Mouse (Mus musculus) bone marrow macrophage, adult 2 months (primary cell): Measurements from ENCODE around the gene Stac.

Experiments used
- CTCF ChIP-seq: IDR thresholded peaks from 2 replicates; pipeline ENCODE4 v1.5.1; 2012; ENCODE audit warnings: low read depth, mild to moderate bottlenecking, low read length, moderate library complexity
- POLR2A ChIP-seq: IDR thresholded peaks from 2 replicates; pipeline ENCODE4 v1.6.1; 2012; ENCODE audit warnings: mild to moderate bottlenecking, low read depth, low read length, borderline replicate concordance

DNA sequence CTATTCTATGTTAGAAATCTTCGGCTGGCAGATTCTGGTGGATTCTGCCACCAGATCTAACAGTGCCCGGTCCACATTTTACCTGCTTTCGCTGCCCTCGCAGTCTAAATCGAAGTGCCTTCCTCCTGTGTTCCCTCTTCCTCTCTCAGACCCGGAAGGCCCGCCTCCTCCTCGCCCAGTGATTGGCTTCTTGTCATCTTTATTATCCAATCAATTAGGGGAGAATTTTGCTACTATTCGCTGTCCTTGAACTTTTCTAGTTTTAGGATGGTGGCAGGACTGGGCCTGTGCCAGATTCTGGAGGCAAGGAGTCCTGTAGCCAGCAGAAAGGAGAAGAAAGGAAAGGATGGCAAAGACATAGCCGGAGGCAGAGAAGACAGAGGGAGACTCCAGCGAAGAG lies 167.0 kb downstream of the Stac start:
- TF ChIP-seq CTCF = no peak
- no peak for TF ChIP-seq POLR2A
